Mouse (Mus musculus) embryonic fibroblast, embryonic 13.5 days (primary cell): ENCODE measurements around the gene Exph5. TPM values are rescaled to one million over a fixed set of nuclear protein-coding genes. Genes with fewer than 3 reads are reported as not detected.

Experiments
- H3K27ac ChIP-seq: 2 replicates; pipeline ENCODE4 v1.5.1; 2012; ENCODE audit warnings: low read length, control low read depth, inconsistent platforms; ENCODE audit not compliant: insufficient read depth
- H3K4me1 ChIP-seq: 2 replicates; pipeline ENCODE4 v1.6.1; 2011; ENCODE audit warnings: low read length; ENCODE audit not compliant: control insufficient read depth, insufficient read depth
- H3K4me3 ChIP-seq: 2 replicates; pipeline ENCODE4 v1.5.1; 2011; ENCODE audit warnings: mild to moderate bottlenecking, control low read depth, low read length; ENCODE audit not compliant: insufficient read depth
- CTCF ChIP-seq: IDR thresholded peaks from 2 replicates; pipeline ENCODE4 v1.5.1; 2011; ENCODE audit warnings: mild to moderate bottlenecking, control low read depth, low read length, moderate library complexity, borderline replicate concordance; ENCODE audit not compliant: insufficient read depth
- POLR2A ChIP-seq: IDR thresholded peaks from 2 replicates; pipeline ENCODE4 v1.6.1; 2011; ENCODE audit warnings: low read depth, mild to moderate bottlenecking, control low read depth, low read length, moderate library complexity
- polyA plus RNA-seq: library from polyadenylated mRNA; stranded (reverse); fragments of >200 nt; gene quantifications from 2 replicates; pipeline ENCODE4 v1.2.4, GENCODE M21; 2011; ENCODE audit warnings: low read depth; ENCODE audit not compliant: missing spikeins, insufficient read length

Exph5 gene
- polyA plus RNA-seq, 1 experiment: not detected

GRCm38 (mm10) chr9:53351899-53352298 lies 50.4 kb downstream of the Exph5 start:
- Histone ChIP-seq H3K4me1 (no peaks in the 10 kb centered on the region; the same call in 1 of the 2 replicates), H3K4me3 (no peak overlapping the region), H3K27ac (no peak overlapping the region)
- TF ChIP-seq CTCF (no peak), POLR2A (no peak)

DNA sequence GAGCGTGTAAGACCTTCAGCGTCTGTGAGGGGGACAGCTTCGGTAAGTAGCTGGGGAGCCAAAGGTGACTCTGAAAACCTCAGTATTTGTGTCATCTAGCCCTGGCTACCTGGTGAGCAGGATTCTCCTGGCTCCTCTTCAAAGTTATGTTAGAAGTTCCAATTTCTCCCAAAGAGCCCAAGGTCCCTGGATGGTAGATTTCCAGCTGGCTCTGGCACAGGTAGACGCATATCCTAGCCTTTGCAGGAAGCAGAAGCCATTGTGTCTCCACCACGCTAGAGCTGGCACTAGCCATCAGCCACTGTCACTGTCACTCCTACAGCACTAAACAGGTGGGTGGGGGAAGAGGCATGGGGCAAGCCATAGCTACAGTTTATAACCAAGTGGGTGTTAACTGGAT lies 51.7 kb downstream of the Exph5 start:
- Histone ChIP-seq H3K4me3 (no peak overlapping the region), H3K27ac (no peak overlapping the region), H3K4me1 (no peaks in the 10 kb centered on the region; the same call in 1 of the 2 replicates)
- TF ChIP-seq CTCF (no peak), POLR2A (no peak)

GRCm38 (mm10) chr9:53356219-53357155 lies 55.0 kb downstream of the Exph5 start:
- Histone ChIP-seq H3K4me1 (no peaks in the 10 kb centered on the region; the same call in 1 of the 2 replicates), H3K27ac (no peak overlapping the region), H3K4me3 (no peak overlapping the region)
- TF ChIP-seq POLR2A (no peak), CTCF (no peak)

DNA sequence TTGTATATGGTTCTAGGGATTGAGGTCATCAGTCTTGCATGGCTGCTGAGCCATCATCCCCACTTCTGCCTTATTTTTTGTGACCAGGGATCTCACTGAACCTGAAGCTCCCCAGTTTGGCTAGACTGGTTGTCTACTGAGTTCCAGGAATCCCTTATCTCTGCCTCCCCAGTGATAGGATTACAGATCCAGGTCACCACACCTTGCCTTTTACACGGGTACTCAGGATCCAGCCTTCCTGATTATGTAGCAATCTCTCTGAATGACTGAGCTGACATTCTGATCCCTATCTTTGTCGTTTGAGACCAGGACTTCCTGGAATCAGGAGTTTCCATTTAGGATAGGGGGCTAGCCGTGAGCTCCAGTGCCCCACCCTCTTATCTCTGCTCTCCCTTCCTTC lies 69.9 kb downstream of the Exph5 start:
- no peaks in the 10 kb centered on the region for H3K4me1 ChIP-seq
- H3K4me3 ChIP-seq: no peak overlapping the region
- TF ChIP-seq POLR2A (no peak), CTCF (no peak)
- H3K27ac ChIP-seq: no peak overlapping the region

- TF ChIP-seq POLR2A: no peak
- no peak for TF ChIP-seq CTCF
Measured at GRCm38 (mm10) chr9:53375907-53376306, 74.4 kb downstream of the Exph5 start.

DNA sequence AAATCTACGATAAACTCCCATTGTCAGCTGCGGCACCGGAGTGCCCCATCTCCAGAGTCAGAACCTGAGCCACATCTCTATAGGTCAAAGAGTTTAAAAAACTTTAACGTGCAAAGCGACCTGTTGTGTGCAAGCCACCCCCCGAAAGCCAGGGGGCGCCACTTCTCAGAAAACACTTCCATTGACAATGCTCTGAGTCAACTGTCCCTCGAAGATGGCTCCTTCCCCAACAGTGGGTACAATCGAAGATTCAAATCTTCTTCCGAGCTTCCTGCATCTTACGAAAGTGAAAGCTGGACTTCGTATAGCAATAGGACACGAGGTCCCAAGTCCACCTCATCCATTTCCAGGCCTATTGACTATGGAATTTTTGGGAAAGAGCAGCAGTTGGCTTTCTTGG lies 75.3 kb downstream of the Exph5 start:
- no peak for TF ChIP-seq CTCF
- no peak for TF ChIP-seq POLR2A
- Histone ChIP-seq H3K4me1 (no peaks in the 10 kb centered on the region), H3K27ac (no peak overlapping the region), H3K4me3 (no peak overlapping the region)

More at GRCm38 (mm10) chr9:53375907-53376306, 74.4 kb downstream of the Exph5 start:
- H3K27ac ChIP-seq: no peak overlapping the region
- no peak overlapping the region for H3K4me3 ChIP-seq
- no peaks in the 10 kb centered on the region for H3K4me1 ChIP-seq

GRCm38 (mm10) chr9:53377597-53377996 lies 76.1 kb downstream of the Exph5 start:
- Histone ChIP-seq H3K4me1 (no peaks in the 10 kb centered on the region), H3K4me3 (no peak overlapping the region), H3K27ac (no peak overlapping the region)
- TF ChIP-seq CTCF (no peak), POLR2A (no peak)

DNA sequence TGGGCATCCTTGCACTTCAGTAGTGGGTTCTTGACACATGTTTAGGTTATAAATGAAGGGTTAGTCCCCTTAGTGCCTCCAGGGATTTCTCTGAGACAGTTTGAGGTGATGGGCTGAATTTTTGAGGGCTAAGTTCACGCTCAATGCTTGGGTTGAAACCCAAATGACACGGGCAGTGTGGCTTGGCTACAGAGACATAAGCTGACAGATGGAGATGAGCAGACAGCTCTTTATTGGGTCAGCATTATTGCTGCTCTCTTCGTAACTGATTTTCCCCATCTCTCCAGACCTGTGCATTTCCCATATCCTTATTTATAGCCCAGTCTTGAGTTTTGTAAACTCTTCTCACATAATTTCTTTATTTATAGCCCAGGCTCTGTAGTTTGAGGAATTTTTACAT lies 76.7 kb downstream of the Exph5 start:
- Histone ChIP-seq H3K4me1 (no peaks in the 10 kb centered on the region), H3K27ac (no peak overlapping the region), H3K4me3 (no peak overlapping the region)
- TF ChIP-seq CTCF (no peak), POLR2A (no peak)

- no peak overlapping the region for H3K27ac ChIP-seq
Measured at GRCm38 (mm10) chr9:53380595-53380994, 79.1 kb downstream of the Exph5 start.

GRCm38 (mm10) chr9:53381113-53381615 lies 79.7 kb downstream of the Exph5 start:
- Histone ChIP-seq H3K27ac (no peak overlapping the region), H3K4me3 (no peak overlapping the region), H3K4me1 (no peaks in the 10 kb centered on the region; the same call in none of the 2 replicates)
- TF ChIP-seq CTCF (no peak), POLR2A (no peak)

More at GRCm38 (mm10) chr9:53380595-53380994, 79.1 kb downstream of the Exph5 start:
- no peak overlapping the region for H3K4me3 ChIP-seq
- no peaks in the 10 kb centered on the region; the same call in none of the 2 replicates for H3K4me1 ChIP-seq
- no peak for TF ChIP-seq CTCF
- no peak for TF ChIP-seq POLR2A
